Mouse (Mus musculus): Measurements from ENCODE around the gene Exoc3l2.

Gene Exoc3l2

DNA sequence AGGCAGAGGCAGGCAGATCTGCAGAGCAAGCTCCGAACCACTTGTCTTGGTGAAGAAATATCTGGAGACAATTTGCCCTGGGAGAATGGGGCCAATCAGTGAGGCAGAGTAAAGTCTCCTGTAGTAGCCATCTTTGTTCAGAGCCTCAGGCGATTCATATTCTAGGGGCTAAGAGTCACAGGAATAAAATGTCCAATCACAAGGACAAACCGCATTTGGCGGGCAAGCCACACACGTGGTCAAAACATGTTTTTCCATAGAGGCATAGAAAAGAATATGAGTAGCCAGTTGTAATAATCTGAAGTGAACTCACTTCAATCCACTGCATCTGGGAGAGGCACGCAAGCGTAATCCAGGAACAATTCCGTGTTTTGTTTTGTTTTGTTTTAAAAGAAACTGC is 20.1 kb downstream of the Exoc3l2 start:
- intact Hi-C loops (cut with DNase I): no loop called here

DNA sequence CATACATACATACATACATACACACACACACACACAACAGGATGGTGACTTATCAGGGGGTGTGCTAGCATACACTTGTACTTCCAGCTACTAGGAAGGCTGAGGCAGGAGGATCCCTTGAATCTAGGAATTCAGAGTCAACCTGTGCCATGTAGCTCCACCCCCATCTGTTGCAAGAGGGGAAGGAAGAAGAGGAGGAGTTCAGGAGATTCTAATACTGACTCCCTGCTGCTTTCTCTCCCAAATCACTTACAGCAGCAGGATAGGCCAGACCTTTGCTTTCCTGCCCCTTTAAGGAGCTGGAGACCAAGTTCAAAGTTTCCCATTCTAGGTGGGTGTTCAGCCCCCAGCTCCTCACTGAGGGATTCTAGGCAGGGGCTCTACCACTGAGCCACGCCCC is 22.4 kb downstream of the Exoc3l2 start:
- intact Hi-C loops (cut with DNase I): no loop called here

DNA sequence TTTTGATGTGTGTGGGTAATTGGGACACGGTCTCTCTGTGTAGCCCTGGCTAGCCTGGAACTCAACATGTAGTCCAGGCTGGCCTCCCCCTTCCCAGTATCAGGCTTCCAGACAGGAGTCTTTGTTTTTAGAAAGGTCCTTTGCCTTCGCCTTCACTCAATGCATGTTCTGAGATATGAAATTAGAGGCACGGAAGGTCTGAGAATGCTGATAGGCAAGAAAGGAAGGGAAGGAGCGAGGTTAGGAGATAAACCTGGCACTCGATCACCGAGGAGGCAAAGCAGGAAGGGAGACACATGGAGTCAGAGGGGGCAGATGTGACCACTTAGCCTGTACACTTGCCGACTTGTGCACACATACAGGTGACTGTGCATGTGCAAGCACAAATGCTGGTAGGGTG is 23.4 kb downstream of the Exoc3l2 start:
- intact Hi-C loops (cut with DNase I): no loop called here

DNA sequence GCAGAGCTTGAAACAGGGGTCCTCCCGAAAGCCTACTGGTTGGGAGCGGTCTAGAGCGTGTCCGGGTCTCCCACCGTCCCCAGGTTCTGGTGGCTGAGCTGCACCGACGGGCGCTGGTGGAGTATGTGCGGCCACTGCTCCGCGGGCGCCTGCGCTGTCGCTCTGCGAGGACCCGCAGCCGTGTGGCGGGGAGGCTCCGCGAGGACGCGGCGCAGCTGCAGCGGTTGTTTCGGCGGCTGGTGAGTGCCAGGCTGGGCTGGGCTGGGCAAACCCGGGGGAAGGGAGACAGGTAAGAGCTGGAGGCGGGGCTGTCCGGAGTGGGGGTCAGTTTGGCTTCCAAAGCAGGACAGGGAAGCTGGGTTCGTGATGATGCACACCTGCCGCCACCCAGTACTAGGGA is 26.4 kb downstream of the Exoc3l2 start:
- intact Hi-C loops (cut with DNase I): no loop called here

DNA sequence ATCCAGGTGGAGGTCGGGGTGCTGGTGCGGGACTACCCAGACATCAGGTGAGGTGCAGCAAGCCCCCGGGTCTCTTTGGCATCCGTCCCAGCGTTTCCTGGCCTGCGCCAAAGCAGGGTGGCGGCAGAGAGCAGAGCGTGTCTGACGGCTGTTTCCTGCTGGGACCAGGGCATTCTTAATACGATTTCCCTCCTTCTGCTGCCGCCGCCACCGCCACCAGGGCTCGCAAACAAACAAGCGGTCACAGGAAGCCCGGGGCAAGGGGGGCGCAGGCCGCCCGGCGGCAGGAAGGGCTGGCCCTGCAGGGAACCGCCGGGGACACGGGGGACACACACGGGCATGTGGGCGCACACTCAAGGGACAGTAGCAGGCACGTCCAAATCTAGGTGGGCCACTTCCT is 28.6 kb downstream of the Exoc3l2 start:
- intact Hi-C loops (cut with DNase I): no loop called here

DNA sequence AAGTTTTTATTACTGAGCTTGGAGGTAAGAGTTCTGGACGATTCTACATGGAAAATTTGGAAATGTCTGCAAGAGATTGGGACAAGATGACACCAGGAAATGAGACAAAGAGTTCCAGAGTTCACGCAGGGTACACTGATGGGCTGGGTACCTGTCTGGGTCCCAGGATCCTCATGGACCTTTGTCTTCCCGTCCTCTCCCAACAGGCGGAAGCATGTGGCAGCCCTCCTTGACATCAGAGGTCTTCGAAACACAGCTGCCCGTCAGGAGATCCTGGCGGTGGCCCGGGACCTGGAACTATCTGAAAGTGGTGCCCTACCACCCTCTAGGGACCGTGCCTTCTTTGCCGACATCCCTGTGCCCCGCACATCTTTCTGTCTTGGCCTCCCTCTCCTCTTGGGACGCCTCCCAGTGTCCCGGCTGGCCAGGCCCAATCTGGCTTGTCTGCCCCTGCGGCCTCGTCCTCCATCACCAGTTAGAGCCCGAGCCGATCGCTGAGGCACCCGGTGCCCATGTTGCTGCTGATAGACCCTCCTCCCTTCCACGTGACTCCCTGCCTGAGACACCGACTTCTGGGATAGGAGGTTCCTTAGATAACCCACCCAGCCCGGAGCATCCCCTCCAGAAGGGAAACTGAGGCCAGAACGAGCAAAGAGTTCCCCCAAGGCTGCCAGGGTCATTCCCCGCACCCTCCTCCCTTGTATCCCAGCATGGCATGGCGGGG is 31.8 kb downstream of the Exoc3l2 start:
- intact Hi-C loops (cut with DNase I): no loop called here

DNA sequence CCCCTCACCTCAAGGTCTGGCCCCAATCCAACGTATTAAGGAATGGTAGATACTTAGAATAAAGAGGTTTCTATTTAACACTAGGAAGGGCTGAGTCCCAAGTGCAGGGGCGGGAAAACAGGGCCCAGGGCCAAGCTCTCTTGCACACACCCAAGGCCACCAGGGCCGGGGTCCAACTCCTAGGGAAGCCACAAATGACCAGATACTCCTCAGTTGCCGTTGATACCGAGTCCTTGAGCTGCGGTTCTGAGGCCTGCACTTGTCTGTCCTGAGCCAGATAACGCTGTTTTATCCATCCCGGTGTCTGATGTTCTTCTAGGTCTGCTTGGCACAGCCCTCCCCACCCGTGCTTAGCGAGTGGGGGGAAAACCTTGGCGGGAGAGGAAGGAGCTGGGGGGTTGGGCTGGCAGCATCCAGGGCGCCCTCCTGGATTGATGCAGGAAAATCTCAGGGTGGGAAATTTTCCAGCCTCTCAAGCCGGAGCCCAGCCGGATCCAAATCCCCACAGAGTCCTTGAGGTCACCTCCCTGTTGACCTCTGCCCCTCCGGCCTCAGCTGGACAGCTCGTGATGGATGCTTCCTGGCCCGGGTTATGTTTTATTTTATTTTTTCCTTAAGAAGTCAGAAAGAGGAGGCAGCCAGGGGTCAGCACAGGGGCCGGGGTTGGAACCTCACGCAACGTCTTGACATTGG is 32.5 kb downstream of the Exoc3l2 start:
- intact Hi-C loops (cut with DNase I): no loop called here

DNA sequence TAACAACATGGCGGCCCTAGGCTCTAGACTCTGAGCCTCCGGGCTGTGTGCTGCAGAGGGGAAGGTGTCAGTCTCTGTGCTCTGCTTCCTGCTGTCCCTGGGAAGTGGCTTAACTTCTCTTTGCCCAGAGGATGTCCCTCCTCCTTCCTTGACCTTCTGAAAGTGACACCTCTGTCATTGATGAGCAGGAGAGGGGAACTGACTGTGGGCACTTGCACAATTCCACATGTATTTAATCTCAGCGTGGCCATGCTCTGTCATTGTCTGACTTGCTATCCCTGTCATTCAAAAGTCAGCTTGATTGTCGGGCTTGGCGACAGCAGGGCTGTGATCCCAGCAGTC is 33.1 kb downstream of the Exoc3l2 start:
- intact Hi-C loops (cut with DNase I): no loop called here

DNA sequence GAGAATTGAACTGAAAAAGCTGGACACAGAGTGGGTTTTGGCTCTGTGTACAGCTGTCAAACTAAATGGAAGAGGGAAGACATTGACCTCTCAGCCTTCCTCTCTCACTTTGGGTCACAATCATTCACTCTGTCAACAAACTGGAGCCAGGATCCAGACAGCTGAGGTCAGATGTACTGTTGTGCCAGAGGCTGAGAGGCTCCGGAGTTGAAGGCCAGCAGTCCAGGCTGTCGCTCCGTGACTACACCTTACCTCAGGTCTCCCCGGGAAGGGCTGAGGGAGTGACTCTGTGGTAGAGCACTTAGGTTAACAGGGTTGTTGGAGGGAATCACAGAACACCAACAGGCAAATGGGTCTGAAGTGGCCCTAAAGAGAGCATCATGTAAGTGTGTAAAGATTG is 35.2 kb downstream of the Exoc3l2 start:
- intact Hi-C loops (cut with DNase I): no loop called here

DNA sequence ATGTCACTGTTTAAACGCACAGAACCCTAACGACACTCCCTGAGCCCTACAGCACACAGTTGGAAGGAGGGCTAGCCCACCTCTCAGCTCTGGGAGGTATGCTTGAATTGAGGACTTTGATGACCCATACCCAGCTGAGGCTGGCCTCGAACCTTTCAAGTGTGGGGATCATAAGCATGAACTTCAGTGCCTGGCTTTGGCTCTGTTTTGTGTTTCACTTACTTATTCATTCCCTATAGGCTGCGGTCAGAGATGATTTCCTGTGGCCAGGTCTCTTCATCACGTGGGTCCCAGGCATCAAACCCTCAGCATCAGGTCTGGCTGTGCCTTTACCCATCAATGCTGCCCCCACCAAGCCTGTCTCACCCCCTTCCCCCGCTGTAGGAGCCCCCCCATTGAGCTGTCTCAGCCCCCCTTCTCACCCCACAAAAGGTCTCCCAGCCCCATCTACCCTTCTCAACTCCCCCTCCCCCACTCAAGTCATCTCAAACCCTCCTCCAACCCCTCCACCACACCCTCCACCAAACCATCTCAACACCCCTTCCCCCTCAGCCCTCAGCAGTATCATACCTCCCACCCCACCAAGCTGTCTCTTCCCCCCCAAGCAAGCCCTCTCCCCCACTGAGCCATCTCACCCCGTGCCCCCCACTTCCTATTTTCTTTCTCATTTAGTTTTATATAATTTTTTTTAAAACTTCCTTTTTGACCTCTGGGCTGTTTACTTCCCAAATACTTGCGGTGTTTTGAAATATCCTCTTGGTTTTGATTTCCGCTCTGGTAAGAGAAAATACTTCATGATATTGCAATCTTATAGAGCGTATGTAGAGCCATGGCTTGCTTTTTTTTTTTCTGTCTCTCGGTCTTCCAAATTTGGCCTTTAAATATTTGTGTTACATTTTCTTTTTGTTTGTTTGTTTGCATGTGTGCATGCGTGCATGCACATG is 37.6 kb downstream of the Exoc3l2 start:
- intact Hi-C loops (cut with DNase I): no loop called here

DNA sequence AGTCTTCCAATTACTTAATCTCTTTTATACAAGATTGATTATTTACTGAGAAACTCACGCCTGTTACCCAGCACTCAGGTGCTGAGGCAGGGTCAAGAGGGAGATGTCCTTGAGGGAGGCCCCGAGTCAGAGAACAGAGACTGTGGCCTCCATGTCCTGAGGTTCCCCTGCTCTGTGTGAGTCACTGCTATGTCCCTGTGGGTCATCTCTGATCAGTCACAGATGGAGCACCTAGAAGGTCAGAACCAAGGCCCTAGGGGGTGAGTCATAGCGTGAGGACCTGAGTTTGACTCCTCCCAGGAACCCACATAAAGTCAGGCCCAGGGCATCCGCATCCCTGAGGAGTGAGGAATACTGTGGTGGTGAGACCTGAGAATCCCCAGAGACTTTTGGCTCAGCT is 38.5 kb downstream of the Exoc3l2 start:
- intact Hi-C loops (cut with DNase I): no loop called here

DNA sequence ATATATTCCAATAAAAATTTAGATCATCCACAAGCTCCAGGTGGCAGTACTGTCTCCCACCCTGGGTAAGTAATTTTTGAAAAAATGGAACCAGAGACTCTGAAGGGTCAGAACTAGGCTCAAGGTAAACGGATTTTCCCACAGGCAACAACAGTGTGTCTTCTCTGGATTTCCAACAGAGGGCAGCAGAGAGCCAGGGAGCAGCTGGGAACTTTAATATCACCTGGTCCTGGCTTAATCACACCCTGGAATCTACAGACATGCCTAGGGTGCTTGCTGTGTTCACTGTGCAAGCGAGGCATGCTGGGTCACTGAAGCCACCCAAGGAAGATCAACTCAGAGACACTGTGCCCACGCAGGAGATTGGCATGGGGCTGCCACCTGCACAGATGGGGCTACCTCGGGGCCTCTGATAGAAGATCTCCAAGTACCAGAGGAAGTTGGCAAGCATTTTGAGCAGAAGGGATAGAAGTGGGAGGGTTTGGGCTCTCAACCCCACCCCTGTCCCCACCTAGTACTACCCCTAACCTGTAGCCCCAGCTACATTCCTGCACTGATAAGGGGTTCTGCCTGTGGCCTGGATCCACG is 40.4 kb downstream of the Exoc3l2 start:
- intact Hi-C loops (cut with DNase I): no loop called here

DNA sequence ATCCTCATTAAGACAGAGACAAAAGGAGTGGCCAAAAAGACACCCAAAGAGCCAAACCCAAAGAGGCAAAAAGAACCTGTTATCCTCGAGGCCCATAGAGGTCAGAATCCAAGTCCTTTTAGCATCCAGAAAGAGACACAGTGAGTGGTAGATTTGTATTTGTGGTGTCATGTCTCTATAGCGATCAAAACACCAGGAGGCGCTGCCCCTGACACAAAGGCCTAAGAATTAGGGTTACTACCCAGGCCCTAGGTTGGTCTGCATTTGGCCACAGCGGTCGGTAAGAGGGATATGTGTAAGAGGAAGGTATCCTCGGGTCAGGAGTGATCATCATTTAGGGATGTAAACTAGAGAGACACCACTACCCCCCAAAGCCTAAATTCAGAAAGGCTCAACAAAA is 43.2 kb downstream of the Exoc3l2 start:
- intact Hi-C loops (cut with DNase I): loop anchor here (5.0 kb wide), 2 partner anchors 49 to 66 kb away; partner anchors contain the start of gene Mark4

DNA sequence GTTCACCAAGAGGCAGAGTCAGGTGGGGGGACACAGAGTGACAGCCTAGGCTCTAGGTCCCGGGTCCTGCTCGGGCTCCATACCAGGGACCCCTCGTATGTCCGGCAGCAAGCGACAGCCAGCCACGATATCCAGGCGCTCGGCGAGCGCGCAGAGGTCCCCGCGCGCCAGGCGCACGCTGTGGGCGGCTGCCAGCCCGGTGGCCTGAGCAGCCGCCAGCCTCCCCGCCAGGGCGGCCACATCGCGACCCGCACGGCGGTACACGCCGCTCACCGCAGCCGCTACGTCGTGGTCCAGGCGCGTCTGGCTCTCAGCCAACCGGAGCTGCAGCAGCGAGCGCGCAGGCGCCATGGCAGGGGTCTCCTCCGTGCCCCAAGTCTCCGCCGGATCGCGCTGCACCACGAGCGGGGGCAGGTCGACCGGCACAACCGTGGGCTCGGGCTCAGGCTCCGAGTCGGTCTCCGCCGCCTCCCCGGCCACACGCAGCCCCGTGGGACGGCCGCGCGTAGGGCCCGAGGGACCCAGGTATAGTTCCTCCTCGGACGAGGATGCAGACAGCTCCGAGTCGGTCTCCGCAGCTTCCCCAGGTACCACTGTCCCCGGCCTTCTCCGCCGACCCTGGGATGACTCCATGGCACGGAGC is 44.0 kb downstream of the Exoc3l2 start:
- intact Hi-C loops (cut with DNase I): loop anchor here (5.0 kb wide), 2 partner anchors 50 to 65 kb away; partner anchors contain the start of gene Mark4

DNA sequence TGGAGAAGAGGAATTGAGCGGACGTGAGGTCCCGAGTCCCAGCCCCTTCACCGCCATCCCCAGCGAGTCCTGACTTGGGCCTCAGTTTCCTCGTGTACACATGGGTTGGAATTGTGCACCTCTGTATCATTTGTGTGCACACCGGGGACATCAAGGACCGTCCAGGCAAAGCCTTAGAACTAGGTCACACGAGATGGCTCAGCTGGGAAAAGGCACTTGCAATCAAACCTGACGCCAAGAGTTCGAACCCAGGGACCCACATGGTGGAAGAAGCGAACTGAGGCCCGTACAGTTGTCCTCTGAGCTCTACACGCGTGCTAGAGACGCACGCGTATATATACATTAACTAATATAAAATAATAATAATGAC is 44.5 kb downstream of the Exoc3l2 start:
- intact Hi-C loops (cut with DNase I): loop anchor here (5.0 kb wide), 2 partner anchors 50 to 65 kb away; partner anchors contain the start of gene Mark4

DNA sequence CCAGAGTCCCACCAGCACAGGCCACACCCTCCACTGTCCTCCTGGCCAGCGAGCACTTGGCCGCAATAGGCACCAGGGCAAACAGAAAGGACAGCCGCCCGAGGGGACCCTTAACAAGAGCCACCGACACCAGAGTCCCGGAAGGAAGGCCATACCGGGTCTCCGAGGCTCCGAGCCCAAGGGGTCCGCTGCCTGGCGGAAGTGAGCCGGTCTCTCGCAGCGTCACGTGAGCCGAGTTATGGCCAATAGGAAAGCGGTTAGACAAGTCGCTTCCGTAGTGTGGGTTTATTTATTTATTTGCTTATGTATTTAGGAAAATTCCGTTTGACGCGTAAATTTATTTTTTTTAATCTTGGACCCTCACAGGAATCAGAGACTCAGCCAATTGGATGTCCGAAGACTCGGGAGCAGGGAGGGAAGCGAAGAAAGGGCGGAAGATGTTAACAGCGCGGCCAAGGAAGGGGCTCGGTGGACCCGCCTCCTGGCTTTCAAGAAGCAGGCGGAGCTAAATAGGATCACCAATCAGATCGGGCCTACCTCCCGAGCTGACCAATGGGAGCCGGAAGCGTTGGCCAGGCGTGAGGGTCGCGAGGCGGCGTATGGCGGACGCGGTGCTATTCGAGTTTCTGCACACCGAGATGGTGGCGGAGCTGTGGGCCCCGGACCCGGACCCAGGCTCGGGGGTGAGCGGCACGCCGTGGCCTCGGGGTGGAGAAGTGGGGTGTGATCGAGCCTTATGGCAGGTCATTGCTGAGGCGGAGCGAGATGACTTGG is 45.2 kb downstream of the Exoc3l2 start, which contains the start of the genes Bloc1s3 and Trappc6a:
Bloc1s3 (minus strand) TSS at position 218 of the 774 bp plus-strand sequence.
Trappc6a (plus strand) TSS at position 246 of the 774 bp plus-strand sequence.
- intact Hi-C loops (cut with DNase I): loop anchor here (5.0 kb wide), 2 partner anchors 51 to 64 kb away; partner anchors contain the start of gene Mark4

DNA sequence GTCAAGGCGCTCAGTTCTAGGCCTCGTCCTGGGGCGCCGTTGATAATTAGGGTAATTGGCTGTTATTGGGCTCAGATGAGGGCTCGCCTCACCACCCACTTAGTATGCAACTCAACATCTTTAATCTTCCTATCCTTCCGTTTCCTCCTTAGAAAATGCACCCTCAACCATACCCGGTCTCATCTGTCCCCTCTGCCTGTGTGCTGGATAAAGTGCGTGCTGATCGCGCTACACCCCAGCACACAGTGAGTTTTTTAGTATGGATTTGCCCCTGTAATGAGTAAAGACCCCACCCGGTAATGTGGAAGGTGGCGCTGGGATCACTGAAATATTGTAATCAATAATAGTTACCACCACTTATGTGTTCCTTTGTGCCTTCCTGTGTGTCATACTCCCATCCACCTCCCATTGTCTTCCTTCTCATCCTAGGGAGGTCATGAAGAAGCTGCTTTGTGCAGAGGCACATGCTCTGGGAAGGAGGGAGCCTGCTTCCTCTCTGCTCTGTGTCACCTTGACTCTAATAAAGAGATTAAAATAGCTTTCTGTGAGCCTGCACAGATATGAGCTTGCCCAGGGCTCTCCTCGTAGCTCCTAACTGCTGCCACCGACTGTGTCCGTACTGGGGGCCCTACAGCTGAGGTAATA is 45.9 kb downstream of the Exoc3l2 start:
- intact Hi-C loops (cut with DNase I): loop anchor here (5.0 kb wide), 2 partner anchors 52 to 63 kb away; partner anchors contain the start of gene Mark4

DNA sequence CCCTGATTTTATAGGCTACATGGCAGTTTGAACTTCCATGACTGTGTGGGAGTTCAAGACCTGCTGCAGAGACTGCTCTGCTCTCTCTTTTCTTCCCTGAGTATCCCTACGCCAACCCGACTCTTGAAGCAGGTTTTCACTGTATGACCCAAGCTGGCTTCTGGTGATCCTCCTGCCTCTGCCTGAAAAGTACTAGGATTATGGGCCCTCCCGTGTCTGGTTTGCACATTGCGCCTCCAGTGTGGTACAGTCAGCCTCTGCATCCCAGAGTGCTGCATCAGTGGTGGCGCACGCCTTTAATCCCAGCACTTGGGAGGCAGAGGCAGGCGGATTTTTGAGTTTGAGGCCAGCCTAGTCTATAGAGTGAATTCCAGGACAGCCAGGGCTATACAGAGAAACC is 46.7 kb downstream of the Exoc3l2 start:
- intact Hi-C loops (cut with DNase I): loop anchor here (5.0 to 10.0 kb wide), 3 partner anchors 52 to 105 kb away; partner anchors contain the start of genes Ckm, Klc3 and Mark4

DNA sequence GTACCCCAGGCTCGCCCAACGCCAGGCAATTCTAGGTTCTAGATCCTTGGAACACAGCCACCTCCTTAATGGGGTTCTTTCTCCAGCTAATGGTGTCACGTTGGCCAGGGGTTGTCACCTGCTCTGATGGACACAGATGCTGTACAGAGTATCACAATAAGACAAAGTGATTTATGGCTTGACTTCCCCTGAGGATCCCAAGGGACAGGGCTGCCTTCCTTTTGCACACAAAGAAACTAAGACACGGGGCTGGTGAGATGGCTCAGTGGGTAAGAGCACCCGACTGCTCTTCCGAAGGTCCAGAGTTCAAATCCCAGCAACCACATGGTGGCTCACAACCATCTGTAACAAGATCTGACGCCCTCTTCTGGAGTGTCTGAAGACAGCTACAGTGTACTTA is 48.8 kb downstream of the Exoc3l2 start:
- intact Hi-C loops (cut with DNase I): loop anchor here (10.0 kb wide), 1 partner anchor 107 kb away; the partner anchor contains the start of genes Ckm and Klc3

Data from adrenal gland (tissue).